Mouse (Mus musculus) liver, adult 2 months (tissue): ENCODE results near the gene Adgrl3.

ENCODE experiments used
- CTCF ChIP-seq: fragments of 200-500 bp; IDR thresholded peaks from 2 replicates; pipeline ENCODE4 v1.5.1; 2011; ENCODE audit warnings: low read depth, low read length, control low read depth
- POLR2A ChIP-seq: fragments of 200-500 bp; IDR thresholded peaks from 2 replicates; pipeline ENCODE4 v1.6.1; 2011; ENCODE audit warnings: low read length, control low read depth; ENCODE audit not compliant: insufficient read depth; ENCODE audit errors: extremely low read depth

- TF ChIP-seq CTCF (no peak), POLR2A (no peak)
Observed at GRCm38 (mm10) chr5:81623846-81624245, 603.9 kb downstream of the Adgrl3 start.
